8 mouse cellular contexts compared by ENCODE assay signal in genomic region chr8:78595481-78595908, GRCm38 (mm10).
DNase-seq lines count a peak whose midpoint lies in the region; ATAC-seq lines count a peak whose summit lies in the region.

No protein-coding gene starts in this region.

- no peaks in the 10 kb centered on the region for H3K27me3 ChIP-seq in heart, embryonic 13.5 days (replicated peaks)
- H3K27me3 ChIP-seq in heart, embryonic 11.5 days (ENCODE audit: control insufficient read depth, insufficient read depth, low read length) = no peaks in the 10 kb centered on the region
- H3K27me3 ChIP-seq in neural tube, embryonic 11.5 days (ENCODE audit: control insufficient read depth, insufficient read depth, low read length) = no peaks in the 10 kb centered on the region
- no peaks in the 10 kb centered on the region for H3K27me3 ChIP-seq in neural tube, embryonic 14.5 days (ENCODE audit: control insufficient read depth, insufficient read depth, low read length)

- H3K4me1 ChIP-seq in heart, embryonic 13.5 days = peaks cover 34% of the 10 kb centered on the region
- peaks cover 25% of the 10 kb centered on the region for H3K4me1 ChIP-seq in heart, embryonic 11.5 days (ENCODE audit: control insufficient read depth, insufficient read depth, low read length)
- H3K4me1 ChIP-seq in neural tube, embryonic 11.5 days (ENCODE audit: control insufficient read depth, insufficient read depth, low read length) = no peaks in the 10 kb centered on the region
- H3K4me1 ChIP-seq in neural tube, embryonic 14.5 days (ENCODE audit: control insufficient read depth, insufficient read depth, low read length) = peaks cover 12% of the 10 kb centered on the region; the same call in 1 of the 2 replicates

- 29% methylated on average over 6 of the region's 6 CpGs for WGBS in heart, embryonic 13.5 days
- 44% methylated on average over 6 of the region's 6 CpGs for WGBS in heart, embryonic 11.5 days (ENCODE audit: insufficient replicate concordance)
- 25% methylated on average over 6 of the region's 6 CpGs for WGBS in neural tube, embryonic 11.5 days
- WGBS in neural tube, embryonic 14.5 days = 12% methylated on average over 6 of the region's 6 CpGs

- no peak overlapping the region for H3K4me3 ChIP-seq in heart, embryonic 13.5 days
- no peak overlapping the region for H3K4me3 ChIP-seq in heart, embryonic 11.5 days (ENCODE audit: low read depth, low read length)
- no peak overlapping the region for H3K4me3 ChIP-seq in neural tube, embryonic 11.5 days (ENCODE audit: low read depth, low read length)
- H3K4me3 ChIP-seq in neural tube, embryonic 14.5 days (ENCODE audit: low read depth, low read length) = no peak overlapping the region

- no peak overlapping the region for H3K27ac ChIP-seq in heart, embryonic 13.5 days (replicated peaks)
- no peak overlapping the region for H3K27ac ChIP-seq in heart, embryonic 11.5 days (ENCODE audit: low read depth, low read length)
- H3K27ac ChIP-seq in neural tube, embryonic 11.5 days (ENCODE audit: low read depth, low read length) = no peak overlapping the region
- H3K27ac ChIP-seq in neural tube, embryonic 14.5 days (ENCODE audit: low read depth, low read length) = peak overlapping the region; percentile 34; the same call in 1 of the 2 replicates

- H3K4me2 ChIP-seq in heart, embryonic 13.5 days = no peak overlapping the region
- no peak overlapping the region for H3K4me2 ChIP-seq in heart, embryonic 11.5 days
- H3K4me2 ChIP-seq in neural tube, embryonic 11.5 days (ENCODE audit: low read depth) = no peak overlapping the region
- peak overlapping the region; percentile 11; the same call in 1 of the 2 replicates for H3K4me2 ChIP-seq in neural tube, embryonic 14.5 days (ENCODE audit: low read depth, low read length)

- no peak for ATAC-seq in heart, embryonic 13.5 days (ENCODE audit: extremely low read depth, insufficient number of reproducible peaks, low FRiP score, low TSS enrichment)
- no peak for ATAC-seq in heart, embryonic 11.5 days (replicated peaks; ENCODE audit: insufficient number of reproducible peaks, low FRiP score, low TSS enrichment)
- peak; percentile 83 for ATAC-seq in neural tube, embryonic 11.5 days (ENCODE audit: insufficient read depth, low FRiP score, low TSS enrichment)
- peak; percentile 74 for ATAC-seq in neural tube, embryonic 14.5 days (ENCODE audit: low read depth)

- peak; percentile 42 for DNase-seq in neural tube, embryonic 11.5 days (ENCODE audit: low spot score)
- no peak for DNase-seq in neural tube, embryonic 10.5 days (ENCODE audit: extremely low spot score, low spot score)
- DNase-seq in gonadal fat pad, adult 2 months (ENCODE audit: low read depth) = peak; percentile 44
- no peak for DNase-seq in spleen, postnatal 36 days (ENCODE audit: low spot score in 2 of 2)
- no peak for DNase-seq in gastrocnemius, postnatal 25 days

- H3K9ac ChIP-seq in heart, embryonic 13.5 days = 0 out of 2 replicates have a peak overlapping the region, but pooled peaks have one; percentile 19
- no peak overlapping the region for H3K9ac ChIP-seq in heart, embryonic 11.5 days (ENCODE audit: low read depth, low read length)
- H3K9ac ChIP-seq in neural tube, embryonic 11.5 days (ENCODE audit: low read length) = no peak overlapping the region
- no peak overlapping the region for H3K9ac ChIP-seq in neural tube, embryonic 14.5 days (replicated peaks; ENCODE audit: low read depth, low read length)

- no peaks in the 10 kb centered on the region for H3K9me3 ChIP-seq in heart, embryonic 13.5 days
- H3K9me3 ChIP-seq in heart, embryonic 11.5 days (replicated peaks; ENCODE audit: control insufficient read depth, low read length) = no peaks in the 10 kb centered on the region
- H3K9me3 ChIP-seq in neural tube, embryonic 11.5 days (ENCODE audit: control insufficient read depth, low read length) = no peaks in the 10 kb centered on the region
- H3K9me3 ChIP-seq in neural tube, embryonic 14.5 days (ENCODE audit: control insufficient read depth, low read length) = no peaks in the 10 kb centered on the region

- H3K36me3 ChIP-seq in heart, embryonic 13.5 days = no peaks in the 10 kb centered on the region
- no peaks in the 10 kb centered on the region for H3K36me3 ChIP-seq in heart, embryonic 11.5 days (ENCODE audit: control insufficient read depth, insufficient read depth, low read length)
- H3K36me3 ChIP-seq in neural tube, embryonic 11.5 days (ENCODE audit: control insufficient read depth, insufficient read depth, low read length) = no peaks in the 10 kb centered on the region
- no peaks in the 10 kb centered on the region for H3K36me3 ChIP-seq in neural tube, embryonic 14.5 days (ENCODE audit: control insufficient read depth, insufficient read depth, low read length)

Comparison
In these comparisons a context has a peak if more than half of its experiments do, and no peak if none do; other contexts are left out.
1. DNase-seq: peak in neural tube, embryonic 11.5 days (single experiment) and gonadal fat pad, adult 2 months (single experiment); none in neural tube, embryonic 10.5 days (single experiment), spleen, postnatal 36 days (0 of 2) and gastrocnemius, postnatal 25 days (single experiment).
2. ATAC-seq: peak in neural tube, embryonic 11.5 days (single experiment) and neural tube, embryonic 14.5 days (single experiment); none in heart, embryonic 13.5 days (single experiment) and heart, embryonic 11.5 days (single experiment).